Mouse (Mus musculus): ENCODE results near the gene Chchd10.
"Not testable (repeated sequence)": the region's sequence is repeated elsewhere in the genome, so short reads cannot be mapped to it uniquely, and the experiment has no call there.

Chchd10 gene

GRCm38 (mm10) chr10:75932891-75933290, at the start of gene Chchd10:
TSS of gene Chchd10 (plus strand) at chr10:75933130.
- no peak for DNase-seq (ENCODE audit: low spot score in 2 of 2)

GRCm38 (mm10) chr10:75883232-75883552, 49.7 kb upstream of the Chchd10 start:
- peak; percentile 69 to 88 for DNase-seq (ENCODE audit: low spot score in 2 of 2)

GRCm38 (mm10) chr10:75884742-75885141, 48.2 kb upstream of the Chchd10 start:
- DNase-seq (ENCODE audit: low spot score in 2 of 2) = no peak

GRCm38 (mm10) chr10:75887504-75887903, 45.4 kb upstream of the Chchd10 start:
- DNase-seq (ENCODE audit: low spot score in 2 of 2) = not testable (repeated sequence)

DNA sequence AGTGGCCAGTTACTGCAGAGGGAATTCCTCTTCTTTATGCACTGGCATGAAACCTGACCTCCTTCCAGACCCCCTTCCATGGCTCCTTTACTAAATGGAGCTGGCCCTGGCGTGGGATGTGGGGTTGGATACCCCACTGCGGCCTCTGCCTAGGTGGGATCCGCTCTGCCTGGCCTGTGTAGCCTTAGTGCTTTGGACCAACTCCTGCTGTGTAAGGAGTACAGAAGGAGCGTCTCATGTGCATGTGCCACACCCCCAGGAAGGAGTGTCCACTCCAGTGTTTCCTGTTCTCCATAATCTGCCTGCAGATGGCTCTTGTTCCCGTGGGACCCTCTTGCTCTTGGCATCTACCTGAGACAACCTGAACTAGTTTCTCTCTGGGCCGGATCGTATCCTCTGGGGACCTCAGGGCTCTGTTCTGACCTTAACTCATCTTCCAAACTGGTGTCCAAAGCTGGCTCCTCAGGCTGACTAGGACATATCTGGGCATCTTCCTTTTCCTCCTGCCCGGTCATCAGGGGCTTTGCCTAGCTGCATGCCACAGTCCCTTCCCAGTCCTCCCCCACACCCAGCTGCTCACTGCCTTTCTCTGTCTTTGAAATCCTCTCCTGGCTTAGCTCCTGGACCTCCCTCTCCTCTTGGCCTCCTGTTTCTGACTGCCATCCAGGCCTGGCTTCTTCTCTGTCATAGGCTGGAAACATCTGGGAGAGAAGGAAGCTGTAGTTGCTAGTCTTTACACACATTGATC, 43.4 kb upstream of the Chchd10 start:
- DNase-seq (ENCODE audit: low spot score in 2 of 2) = no peak

GRCm38 (mm10) chr10:75893089-75893750, 39.7 kb upstream of the Chchd10 start, which contains the start of gene Derl3:
TSS of gene Derl3 (plus strand) at chr10:75893413.
- DNase-seq (ENCODE audit: low spot score in 2 of 2) = peak; percentile 98 to 99

GRCm38 (mm10) chr10:75894601-75895000, 38.3 kb upstream of the Chchd10 start:
- DNase-seq (ENCODE audit: low spot score in 2 of 2) = no peak

DNA sequence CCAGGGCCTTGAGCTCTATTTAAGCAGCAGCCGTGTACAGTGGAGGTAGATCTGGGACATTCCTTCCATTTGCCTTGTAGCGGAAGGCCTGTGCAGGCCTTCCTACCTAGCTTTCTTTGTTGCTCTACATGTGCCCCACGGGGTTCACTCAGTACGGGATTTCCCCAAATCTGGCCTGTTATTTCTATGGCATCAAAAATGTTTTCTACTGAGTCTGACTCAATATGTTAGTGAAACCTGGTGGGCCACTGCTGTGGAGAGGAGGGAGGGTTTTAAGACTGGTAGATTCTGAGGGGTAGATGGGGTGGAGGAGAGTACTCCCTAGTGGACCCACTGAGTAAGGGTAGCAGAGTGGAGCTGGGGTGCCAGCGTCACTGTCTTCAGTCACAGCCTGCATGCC, 37.2 kb upstream of the Chchd10 start:
- DNase-seq (ENCODE audit: low spot score in 2 of 2) = no peak

DNA sequence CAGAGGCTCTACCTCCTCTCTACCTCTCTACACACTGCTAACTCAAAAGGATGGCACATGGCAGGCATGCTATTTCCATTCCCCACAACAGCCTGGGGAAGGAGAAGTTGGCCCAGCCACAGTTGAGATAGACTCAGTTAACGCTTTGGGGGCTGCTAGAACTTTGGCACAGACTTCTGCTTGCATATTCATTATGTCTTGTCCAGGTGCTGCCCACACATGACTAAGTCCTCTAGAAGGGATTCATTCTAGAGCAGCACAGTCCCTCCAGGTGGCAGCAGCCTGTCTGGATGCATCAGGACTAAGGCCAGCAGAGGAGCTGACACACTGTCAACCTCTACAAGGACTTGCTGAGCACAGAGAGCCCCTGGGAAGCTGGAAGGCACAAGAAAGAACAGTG, 36.7 kb upstream of the Chchd10 start:
- peak in 1 of 2 experiments; percentile 73 for DNase-seq (ENCODE audit: low spot score in 2 of 2)

- DNase-seq (ENCODE audit: low spot score in 2 of 2) = peak in 1 of 2 experiments; percentile 80
These were observed 35.6 kb upstream of the Chchd10 start for GRCm38 (mm10) chr10:75897373-75897772.

- no peak for DNase-seq (ENCODE audit: low spot score in 2 of 2)
These were observed 34.8 kb upstream of the Chchd10 start for GRCm38 (mm10) chr10:75898039-75898564.

- DNase-seq (ENCODE audit: low spot score in 2 of 2) = no peak
These were observed 34.1 kb upstream of the Chchd10 start for GRCm38 (mm10) chr10:75898846-75899245.

DNA sequence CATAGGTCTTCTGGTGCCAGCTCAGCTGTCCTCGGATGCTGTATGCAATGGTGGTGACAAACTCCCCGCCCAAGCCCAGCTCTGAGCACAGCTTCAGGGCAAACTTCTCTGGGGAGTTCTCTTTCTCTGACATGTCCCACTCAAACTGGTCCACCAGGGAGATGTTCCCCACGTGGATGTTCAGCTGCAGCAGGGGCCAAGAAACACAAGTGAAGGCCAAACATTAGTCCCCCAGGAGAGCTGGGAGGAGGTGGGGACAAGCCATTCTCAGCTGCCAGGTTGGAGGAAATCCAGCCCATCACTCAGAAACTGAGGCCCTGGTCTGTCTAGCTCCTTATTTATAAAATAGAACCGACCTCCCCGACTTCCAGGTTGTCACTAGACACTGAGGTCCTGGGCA, 28.5 kb upstream of the Chchd10 start:
- no peak for DNase-seq (ENCODE audit: low spot score in 2 of 2)

DNA sequence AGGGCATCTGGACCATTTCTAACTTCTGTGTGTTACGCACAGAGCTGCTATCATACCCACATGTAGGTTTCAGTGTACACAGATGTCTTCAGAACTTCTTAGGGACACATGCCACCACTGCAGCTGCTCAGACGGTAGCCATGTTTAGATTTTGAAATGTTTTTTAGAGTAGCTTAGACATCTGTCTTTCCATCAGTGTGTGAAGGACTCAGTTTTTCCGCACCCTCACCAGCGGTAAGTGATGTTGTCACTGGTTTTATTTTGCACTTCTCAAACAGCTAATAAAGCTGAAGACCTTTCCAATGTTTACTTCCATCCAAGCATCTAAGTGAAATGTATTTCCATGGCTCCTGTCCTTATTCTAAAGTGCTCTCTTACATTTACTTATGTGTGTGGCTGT, 26.0 kb upstream of the Chchd10 start:
- no peak for DNase-seq (ENCODE audit: low spot score in 2 of 2)

DNA sequence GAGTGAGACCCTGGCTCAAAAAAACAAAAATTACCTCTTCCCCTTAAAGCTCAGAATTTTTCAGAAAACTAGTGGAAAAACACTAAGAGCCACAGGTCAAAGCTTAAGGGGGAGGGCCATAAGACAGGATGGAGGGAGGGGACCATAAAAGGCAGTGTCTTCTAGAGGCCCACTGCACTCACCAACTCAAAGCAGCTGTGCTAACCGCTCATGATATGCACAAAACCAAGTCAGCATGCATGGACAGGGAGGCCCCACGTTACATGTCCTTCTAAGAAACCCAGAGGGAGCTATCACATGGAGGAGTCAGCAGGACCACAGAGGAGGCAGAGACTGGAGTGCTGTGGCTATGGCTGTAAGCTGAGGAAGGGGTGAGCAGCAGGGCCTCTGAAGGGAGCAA, 22.2 kb upstream of the Chchd10 start:
- no peak for DNase-seq (ENCODE audit: low spot score in 2 of 2)

- DNase-seq (ENCODE audit: low spot score in 2 of 2) = no peak
These were observed 19.8 kb upstream of the Chchd10 start for GRCm38 (mm10) chr10:75913013-75913589.

DNA sequence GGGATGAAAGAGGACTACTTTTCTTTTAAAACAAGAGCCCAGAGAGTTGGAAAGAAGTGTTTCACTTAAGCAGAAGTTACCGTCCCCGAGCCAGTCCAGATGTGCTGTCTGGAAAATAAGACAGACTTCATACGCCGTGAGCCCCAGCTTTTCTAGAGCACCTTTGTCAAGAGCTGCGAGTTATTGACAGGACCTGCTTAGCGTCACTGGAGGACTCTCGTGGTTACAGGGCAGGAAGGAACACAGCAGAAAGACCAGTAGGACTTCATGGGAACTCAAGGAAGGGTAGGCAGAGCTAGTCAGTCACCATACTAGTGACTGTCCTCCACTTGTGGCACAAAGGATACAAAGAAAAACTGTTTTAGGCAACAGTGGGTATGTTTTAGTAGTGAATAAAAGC, 17.4 kb upstream of the Chchd10 start:
- DNase-seq (ENCODE audit: low spot score in 2 of 2) = no peak

- no peak for DNase-seq (ENCODE audit: low spot score in 2 of 2)
These were observed 16.1 kb upstream of the Chchd10 start for GRCm38 (mm10) chr10:75916840-75917239.

GRCm38 (mm10) chr10:75919026-75919425, 13.9 kb upstream of the Chchd10 start:
- DNase-seq (ENCODE audit: low spot score in 2 of 2) = no peak

GRCm38 (mm10) chr10:75921026-75921725, 11.8 kb upstream of the Chchd10 start, which contains the start of gene Smarcb1:
TSS of gene Smarcb1 (minus strand) at chr10:75921617.
- DNase-seq (ENCODE audit: low spot score in 2 of 2) = peak; percentile 82 to 95

DNA sequence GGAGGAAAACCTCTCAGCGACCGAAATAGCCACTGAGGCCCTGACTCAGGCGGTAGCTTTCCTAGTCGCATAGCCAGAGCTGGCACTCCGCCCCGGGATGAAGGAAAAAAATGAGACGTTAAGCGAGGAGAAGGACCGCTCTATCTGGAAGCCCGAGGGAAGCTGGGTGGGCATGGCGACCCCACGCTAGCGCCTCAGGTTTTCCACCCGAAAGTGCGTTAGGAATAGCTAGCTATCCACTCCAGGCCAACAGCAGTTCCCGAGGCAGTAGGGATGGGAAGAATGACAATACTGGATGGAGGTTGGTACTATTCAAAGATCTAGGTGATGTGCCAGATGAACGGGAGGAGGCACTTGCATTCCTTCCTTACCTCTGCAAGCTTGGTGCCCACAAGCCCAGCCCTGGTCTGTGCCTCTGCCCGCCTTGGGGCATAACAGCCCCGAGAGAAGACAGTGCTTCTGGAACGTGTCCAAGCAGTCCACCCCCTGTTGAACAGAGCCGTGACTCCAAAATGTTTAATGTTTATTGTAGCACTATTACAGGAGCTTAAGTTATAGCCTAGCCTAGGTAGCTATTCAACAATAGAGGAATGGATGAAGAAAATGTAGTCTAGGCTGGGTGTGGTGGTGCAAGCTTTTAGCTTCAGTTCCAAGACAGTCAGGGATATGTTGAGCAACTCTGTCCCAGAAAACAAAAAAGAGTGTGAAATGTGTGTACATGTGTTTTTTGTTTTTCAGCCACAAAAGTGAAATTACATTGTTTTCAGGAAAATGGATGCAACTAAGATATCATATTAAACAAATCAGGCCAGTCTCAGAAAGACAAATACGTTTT, 11.0 kb upstream of the Chchd10 start:
- DNase-seq (ENCODE audit: low spot score in 2 of 2) = no peak
